In the genomic region with DNA sequence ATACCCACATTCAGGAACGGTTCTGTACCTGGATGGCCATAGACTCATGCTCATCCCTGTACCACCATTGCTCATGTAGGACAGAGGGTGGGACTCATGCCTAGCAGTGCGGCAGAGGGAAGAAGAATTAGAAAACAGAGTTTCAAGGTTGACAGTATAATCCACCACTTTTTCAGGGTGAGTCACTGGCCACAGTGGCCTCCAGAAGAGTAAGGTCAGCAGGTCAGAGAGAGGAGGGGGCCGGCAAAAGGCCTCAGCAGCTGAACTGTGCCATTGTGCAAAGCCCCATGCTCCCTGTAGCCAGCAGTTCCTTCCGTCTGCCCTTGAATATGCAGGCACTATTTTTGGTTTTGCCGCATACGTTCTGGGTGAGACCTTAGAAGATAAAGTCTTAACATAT, we compare ENCODE assay signal across 25 mouse cellular contexts.
"Had no signal": no experiment of that assay in that cellular context is flagged by ENCODE, and none has a peak within 500 bp of the region (broad histone marks: within the 10 kb centered on the region; RNA-seq: fewer than 3 reads in every experiment).

No protein-coding gene starts in this region.

- H3K27ac ChIP-seq: heart, adult 2 months; heart, embryonic 13.5 days; heart, embryonic 15.5 days; hindbrain, embryonic 13.5 days; hindbrain, embryonic 15.5 days; hindbrain, postnatal 0 days; kidney, postnatal 0 days; limb, embryonic 10.5 days; limb, embryonic 12.5 days; liver, embryonic 12.5 days; liver, embryonic 14.5 days had no signal

- H3K4me3 ChIP-seq: heart, adult 2 months; heart, embryonic 13.5 days; heart, embryonic 15.5 days; hindbrain, embryonic 13.5 days; hindbrain, embryonic 15.5 days; limb, embryonic 10.5 days; limb, embryonic 12.5 days; liver, embryonic 12.5 days had no signal

- DNase-seq: gastrocnemius, postnatal 14 days; gastrocnemius, postnatal 36 days; heart, adult 11 months; heart, adult 2 months; heart, postnatal 14 days; heart, postnatal 36 days; kidney, adult 11 months; kidney, adult 2 months; kidney, adult 9 months; kidney, postnatal 14 days; kidney, postnatal 36 days; layer of hippocampus, adult 9-11 months; layer of hippocampus, postnatal 36 days; liver had no signal

- H3K4me1 ChIP-seq: heart, embryonic 15.5 days; hindbrain, embryonic 13.5 days; hindbrain, embryonic 15.5 days; limb, embryonic 10.5 days; limb, embryonic 12.5 days; liver, embryonic 12.5 days had no signal

- H3K27me3 ChIP-seq: heart, embryonic 13.5 days; heart, embryonic 15.5 days; hindbrain, embryonic 13.5 days; hindbrain, embryonic 15.5 days; limb, embryonic 12.5 days; liver, embryonic 12.5 days had no signal

- H3K9ac ChIP-seq: heart, embryonic 13.5 days; heart, embryonic 15.5 days; hindbrain, embryonic 13.5 days; hindbrain, embryonic 15.5 days; limb, embryonic 12.5 days; liver, embryonic 12.5 days; liver, embryonic 14.5 days had no signal

- H3K36me3 ChIP-seq: heart, embryonic 13.5 days; heart, embryonic 15.5 days; hindbrain, embryonic 13.5 days; hindbrain, embryonic 15.5 days; limb, embryonic 10.5 days; limb, embryonic 12.5 days; liver, embryonic 12.5 days had no signal

- H3K9me3 ChIP-seq: heart, embryonic 13.5 days; heart, embryonic 15.5 days; hindbrain, embryonic 13.5 days; hindbrain, embryonic 15.5 days; limb, embryonic 10.5 days; limb, embryonic 12.5 days; liver, embryonic 12.5 days had no signal

- ATAC-seq: hindbrain, postnatal 0 days; liver, embryonic 12.5 days had no signal

- H3K4me2 ChIP-seq: heart, embryonic 11.5 days; heart, embryonic 13.5 days; heart, embryonic 15.5 days; hindbrain, embryonic 13.5 days; hindbrain, embryonic 15.5 days; limb, embryonic 12.5 days; liver, embryonic 12.5 days had no signal
